Mouse (Mus musculus) spleen, postnatal 36 days (tissue): ENCODE data around the gene Slc35a5.

Experiments
- DNase-seq, 2 experiments: peaks; one replicate each; pipeline ENCODE4 v3.0.0; 2022; ENCODE audit warnings: low spot score in 2 of 2, mixed read lengths in 1 of 2

Slc35a5 gene

DNA sequence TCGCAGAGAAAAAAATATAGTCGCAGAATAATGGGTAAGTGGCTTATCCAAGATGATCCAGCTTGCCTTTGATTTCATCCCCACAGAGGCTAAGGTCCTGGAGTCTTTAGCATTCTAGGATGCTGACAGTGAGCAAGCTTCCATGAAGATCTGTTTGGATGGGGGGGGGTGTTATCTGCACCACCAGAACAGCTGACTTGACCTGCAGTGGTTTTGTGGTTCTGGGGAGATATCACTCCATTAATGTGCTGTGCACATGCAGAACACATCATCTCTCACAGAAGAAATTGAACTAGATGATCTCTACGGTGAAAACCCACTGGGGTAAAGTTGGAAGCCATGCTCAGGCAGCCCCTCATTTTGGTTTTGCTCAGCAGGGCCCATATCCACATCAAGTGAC is 41.3 kb downstream of the Slc35a5 start:
- DNase-seq: no peak

DNA sequence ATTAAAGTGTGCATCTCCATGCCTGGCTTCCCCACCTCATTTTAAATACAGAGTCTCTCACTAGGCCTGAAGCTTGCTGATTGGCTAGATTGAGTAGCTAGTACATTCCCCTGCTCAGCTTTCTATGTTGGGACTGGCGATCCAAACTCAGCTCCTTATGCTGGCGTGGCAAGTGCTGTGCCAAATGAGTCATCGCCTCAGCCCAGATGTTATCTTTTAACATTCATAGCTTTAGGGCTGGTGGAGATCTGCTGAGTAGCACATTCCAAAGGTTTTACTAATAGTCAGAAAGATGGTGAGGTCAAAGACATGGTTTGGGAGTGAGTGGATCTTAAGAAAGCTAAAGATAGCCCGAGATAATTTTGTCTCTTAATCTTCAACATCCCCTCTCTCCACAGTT is 48.0 kb downstream of the Slc35a5 start:
- no peak for DNase-seq

DNA sequence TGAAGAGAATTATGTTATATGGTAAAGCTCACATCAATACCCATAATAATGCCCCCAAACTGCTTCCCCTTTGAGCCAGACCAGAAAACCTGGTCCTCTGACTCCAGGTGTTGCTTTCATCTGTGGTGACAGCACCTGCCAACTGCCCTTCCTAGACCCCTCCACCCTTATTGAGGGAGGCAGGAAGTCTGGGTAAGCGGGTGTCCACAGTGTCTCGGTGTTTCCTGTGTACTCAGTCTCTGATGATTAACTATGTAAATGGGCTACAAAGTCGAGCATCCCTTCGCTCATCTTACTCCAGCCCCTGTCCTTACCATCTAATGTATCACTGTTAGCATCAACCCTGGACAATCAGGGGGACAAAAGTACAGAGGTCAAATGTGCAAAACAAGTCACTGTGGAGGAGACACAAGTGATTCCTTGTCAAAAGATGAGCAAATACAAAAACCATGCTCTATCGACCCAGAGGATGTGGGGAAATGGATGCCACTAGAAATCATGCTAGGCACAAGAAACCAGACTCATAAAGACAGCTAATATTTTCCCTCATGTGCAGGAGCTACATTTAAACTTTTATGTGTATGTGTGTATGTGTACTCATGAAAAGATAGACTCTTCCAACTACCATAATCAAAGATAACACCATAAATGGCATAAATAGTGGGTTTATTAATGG is 50.2 kb downstream of the Slc35a5 start:
- DNase-seq: no peak

DNA sequence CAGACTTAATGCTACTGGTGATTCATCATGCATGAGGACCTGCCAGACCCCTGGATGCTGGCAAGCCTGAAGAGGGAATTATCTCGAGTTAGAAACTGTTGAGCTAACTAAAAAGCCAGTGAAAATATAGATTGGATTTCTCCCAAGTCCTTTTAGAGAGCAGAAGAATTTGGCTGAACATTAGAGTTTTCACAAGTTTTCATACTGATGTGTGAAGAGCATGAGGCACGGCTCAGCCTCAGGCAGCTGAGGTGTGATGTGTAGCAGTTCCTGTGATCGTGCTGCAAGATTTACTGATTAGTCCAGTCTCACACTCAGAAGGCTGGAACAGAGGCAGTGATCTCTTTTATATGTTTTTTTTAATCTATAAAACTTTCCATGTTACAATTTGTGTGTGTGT is 53.5 kb downstream of the Slc35a5 start:
- no peak for DNase-seq

DNA sequence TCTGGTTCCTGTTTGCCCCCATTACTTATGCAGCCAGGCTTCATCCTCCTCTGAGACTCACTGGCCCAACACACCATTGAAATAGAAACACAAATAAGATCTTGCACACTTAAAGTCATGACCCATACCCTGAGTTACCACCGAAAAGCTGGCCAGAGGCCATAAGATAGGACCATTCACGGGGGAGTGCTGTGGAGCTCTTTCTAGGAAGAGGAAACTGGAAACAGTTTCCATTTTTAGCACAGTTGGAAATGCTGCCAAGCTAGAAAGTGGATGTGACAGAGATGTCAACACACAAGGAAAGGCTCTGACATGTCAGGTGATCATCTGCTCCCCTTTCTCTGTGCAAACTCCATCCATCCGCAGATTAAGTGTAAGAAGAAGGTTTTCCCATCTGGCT is 57.6 kb downstream of the Slc35a5 start:
- no peak for DNase-seq

DNA sequence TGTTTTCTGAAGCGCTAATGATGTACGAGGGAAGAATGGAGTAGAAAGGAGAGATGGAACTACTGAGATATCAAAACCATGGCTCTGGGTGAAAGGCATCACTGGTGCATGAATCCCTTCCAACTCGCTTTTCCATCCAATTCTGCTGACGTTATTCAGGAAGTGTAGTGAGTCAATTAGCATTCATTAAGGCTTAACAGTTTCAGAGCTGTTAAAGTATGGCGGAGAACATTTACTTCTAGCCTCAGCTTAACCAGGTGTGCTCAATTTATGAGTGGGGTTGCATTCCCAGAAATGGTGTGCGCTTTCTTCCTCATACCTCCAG is 59.7 kb downstream of the Slc35a5 start:
- DNase-seq: no peak

DNA sequence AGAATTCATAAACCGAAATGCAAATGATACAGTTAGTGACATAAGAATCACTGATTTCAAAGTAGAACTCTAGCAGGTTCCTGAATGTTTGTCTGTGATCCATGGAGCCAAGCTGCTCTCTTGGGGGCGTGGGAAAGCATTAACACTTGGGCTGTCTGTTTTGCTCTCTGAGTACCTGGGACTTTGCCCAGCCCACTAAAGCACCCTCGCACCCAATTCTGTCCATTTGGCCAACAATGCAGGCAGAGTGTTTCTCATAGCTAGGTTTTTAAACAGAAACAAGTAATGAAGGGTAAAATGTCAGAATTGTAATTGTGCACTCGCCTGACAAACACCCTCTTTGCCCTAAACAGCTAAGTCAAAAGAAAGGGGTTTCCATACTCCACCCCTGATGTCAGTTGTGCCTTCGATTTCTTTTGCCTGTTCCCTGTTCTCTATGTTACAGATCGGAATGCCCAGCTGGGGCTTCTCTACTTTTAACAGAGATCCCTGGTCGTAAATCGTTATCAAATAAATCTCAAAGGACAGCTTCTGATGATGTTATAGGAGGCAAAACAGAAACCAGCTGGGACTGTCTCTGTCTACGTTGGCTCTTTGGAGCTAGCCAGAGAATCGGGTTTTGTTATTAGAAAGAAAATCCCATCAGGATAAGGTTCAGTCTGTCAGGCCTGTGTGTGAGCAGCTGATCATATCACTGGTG is 60.2 kb downstream of the Slc35a5 start:
- DNase-seq: no peak

DNA sequence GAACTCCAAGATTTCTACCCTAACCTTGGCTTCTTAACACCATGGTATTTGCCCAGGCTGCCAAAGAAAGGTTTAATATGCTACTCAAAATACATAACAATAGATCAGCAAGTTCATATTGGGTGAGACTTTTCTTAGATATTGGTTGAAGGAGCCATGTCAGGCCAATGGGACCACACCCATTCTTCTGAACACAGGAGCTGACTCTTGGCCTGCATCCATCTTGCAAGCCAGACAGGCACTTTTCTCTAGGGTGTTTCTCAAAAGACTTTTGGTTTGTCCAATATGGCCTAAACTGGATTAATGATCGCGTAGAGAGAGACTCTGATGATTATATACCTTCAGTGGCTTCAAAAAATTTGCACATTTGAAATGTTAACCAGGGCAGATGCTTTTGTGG is 61.0 kb downstream of the Slc35a5 start:
- no peak for DNase-seq

DNA sequence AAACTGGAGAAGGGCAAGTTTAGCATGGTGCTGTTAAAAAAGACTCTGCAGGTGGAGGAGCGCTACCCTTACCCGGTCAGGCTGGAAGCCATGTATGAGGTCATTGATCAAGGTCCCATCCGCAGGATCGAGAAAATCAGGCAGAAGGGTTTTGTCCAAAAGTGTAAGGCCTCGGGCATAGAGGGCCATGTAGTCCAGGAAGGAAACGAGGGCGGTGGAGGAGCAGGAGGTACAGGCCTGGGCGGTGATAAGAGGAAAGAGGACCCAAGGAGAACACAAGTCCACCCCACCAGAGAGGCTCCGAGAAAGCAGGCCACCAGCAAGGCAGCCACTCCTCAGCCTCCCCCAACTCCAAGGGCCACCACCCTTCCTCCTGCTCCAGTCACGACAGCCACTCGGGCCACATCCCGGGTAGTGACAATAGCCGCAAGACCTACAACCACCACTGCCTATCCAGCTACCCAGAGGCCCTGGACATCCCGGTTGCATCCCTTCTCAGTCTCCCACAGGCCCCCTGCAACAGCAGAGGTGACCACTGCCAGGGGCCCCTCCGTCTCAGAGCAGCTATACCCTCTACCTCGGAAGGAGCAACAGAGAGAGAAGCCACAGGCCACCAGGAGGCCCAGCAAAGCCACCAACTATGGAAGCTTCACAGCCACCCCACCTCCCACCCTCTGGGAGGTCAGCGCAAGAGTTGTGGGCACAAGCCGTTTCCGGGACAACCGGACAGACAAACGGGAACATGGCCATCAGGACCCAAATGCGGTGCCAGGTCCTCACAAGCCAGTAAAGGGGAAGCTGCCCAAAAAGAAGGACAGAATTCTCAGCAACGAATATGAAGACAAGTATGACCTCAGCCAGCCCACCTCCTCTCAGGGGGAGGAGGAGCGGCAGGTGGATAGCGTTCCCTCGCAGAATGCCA is 62.7 kb downstream of the Slc35a5 start:
- no peak for DNase-seq

DNA sequence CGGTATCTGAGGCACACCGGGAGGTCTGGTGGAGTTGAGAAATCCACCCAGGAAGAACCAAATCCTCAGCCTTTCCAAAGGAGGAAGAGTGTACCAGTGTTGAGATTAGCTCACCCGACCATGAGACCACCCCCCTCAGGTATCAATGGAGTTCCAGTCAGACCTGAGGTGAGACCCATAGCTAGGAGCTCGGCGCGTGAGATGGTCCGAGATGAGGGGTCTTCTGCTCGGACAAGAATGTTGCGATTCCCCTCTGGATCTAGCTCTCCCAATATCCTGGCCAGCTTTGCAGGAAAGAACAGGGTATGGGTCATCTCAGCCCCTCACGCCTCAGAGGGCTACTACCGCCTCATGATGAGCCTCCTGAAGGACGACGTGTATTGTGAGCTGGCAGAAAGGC is 63.5 kb downstream of the Slc35a5 start:
- DNase-seq: no peak

DNA sequence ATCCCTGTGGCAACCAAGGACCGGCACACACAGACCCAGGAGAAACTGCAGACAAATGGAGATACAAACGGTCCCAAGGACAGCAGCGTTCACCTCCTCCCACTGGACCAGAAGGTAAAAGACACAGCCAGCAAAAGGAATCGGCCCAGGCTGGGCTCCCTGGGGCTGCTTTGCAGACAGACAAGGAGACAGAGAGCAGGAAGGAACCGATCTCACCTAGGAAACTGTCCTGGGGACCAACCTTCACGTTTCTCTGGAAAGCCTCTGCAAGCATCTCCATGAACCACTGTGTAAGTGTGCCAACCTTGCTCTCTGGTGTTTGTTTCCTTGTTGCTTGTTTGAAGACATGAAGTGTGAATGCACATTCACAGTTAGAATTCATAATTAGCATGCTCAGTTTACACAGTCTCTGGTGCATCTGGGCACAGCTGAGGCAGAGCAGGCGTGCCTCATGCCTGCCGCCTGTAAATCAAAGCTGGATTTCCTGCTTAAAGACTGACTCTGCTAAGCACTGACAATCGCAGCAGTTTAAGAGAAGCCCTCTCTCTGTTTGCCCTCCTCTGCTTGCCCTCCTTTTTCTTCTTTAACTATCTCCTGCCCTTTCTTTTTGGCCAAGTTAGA is 64.3 kb downstream of the Slc35a5 start:
- DNase-seq: no peak

DNA sequence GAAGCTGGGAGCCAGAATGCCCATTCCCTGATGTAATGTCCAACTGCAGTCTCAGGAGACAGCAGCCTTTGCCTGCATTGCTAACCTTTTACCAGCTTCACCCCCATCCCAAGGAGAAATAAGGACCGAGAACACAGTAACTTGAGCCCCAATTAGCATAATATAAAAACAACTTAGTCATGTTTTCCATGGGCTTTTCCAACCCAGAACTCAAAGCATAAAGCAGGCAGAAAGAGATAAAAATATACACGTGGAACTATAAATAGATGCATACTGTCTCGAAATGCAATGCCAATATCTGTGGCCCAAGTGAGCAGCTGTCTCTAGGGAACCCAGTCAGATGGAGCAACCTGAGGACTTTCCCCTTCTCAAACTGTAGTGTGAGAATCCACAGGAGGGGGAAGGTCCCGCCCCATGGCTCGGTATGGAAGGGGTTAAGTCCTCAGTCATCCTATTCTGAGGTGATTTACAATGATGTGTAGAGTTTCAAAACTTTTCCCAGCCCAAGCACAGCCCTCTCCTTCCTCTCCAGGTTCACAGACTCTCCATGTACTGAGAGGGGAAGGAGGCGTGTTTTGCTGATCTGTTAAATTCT is 65.3 kb downstream of the Slc35a5 start, which contains the start of gene Ccdc80:
Gene Ccdc80, plus strand, starts transcription at position 266 of the 595 bp plus-strand sequence.
- DNase-seq: no peak

DNA sequence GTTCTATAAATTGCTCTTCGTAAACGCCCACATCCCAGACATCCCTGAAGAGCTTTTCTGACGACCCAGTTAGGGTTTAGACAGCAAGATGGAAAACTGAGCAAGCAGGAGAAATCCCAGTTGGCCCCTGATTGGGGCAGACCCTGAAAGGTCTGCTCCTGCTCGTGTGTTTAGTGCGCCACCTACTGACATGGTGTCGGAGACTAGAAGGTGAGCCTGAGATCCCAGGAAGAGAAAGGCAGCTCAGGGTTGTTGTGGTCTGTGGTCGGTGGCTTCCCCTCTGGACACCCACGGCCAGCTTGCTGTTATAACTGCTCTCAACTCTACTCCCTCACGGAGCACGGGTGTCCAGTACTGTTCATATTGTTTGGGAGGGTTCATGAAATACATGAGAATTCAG is 68.5 kb downstream of the Slc35a5 start:
- DNase-seq: peak; percentile 59 to 65
